Mouse (Mus musculus): ENCODE results near the gene Dock9. TPM values are rescaled to one million over a fixed set of nuclear protein-coding genes. Genes with fewer than 3 reads are reported as not detected.
"Not testable (repeated sequence)": the region's sequence is repeated elsewhere in the genome, so short reads cannot be mapped to it uniquely, and the experiment has no call there.

Gene Dock9
- polyA plus RNA-seq, 1 experiment from 2014 or later = 6.6 TPM

DNA sequence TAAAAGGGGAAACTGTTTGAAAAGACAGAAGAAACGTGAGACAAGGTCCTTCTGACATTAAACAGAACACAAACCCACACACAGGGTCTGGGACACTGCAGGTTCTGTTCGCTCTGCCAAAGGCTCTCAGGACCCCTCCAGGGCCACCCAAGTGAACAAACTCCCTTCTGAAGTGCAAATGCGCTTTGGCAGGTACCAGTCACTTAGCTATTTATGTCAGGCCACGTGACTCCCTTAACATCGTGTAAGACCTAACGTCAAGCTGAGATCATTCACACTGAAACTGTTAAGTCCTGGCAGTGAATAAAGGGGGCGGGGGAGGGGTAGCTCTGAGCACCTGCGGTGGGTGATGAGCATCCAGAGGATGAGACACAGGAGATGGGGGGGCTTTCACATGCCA is 74.9 kb downstream of the Dock9 start:
- no peak for DNase-seq (ENCODE audit: low spot score)
- Histone ChIP-seq H3K9me3 (no peaks in the 10 kb centered on the region), H3K27me3 (ENCODE audit: insufficient read depth, poor library complexity, severe bottlenecking) (no peaks in the 10 kb centered on the region), H3K4me3 (no peak overlapping the region; the same call in 1 of the 2 replicates), H3K36me3 (no peaks in the 10 kb centered on the region), H3K27ac (peak overlapping the region; percentile 56), H3K4me1 (peaks cover 27% of the 10 kb centered on the region)
- WGBS = 7% methylated on average over 8 of the region's 8 CpGs

DNA sequence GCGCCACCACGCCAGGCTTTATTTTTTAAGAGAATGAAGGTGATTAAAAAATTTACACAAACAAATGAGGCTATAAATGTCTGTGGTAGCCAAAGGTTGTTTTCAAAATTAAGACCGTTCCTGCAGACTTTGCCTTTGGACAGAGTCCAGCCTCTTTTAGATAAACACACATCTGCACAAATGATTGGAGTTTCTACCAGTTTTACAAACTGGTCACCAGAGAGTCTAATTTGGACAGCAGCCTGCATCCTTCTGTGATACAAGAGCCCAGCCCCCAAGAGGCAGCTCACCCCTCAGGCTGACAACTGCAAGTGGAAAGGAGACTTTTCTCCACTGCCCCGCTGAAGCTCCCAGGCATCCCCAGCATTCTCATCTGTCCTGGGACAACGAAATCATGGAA is 76.2 kb downstream of the Dock9 start:
- Histone ChIP-seq H3K4me1 (peaks cover 27% of the 10 kb centered on the region), H3K9me3 (no peaks in the 10 kb centered on the region), H3K36me3 (no peaks in the 10 kb centered on the region), H3K27me3 (ENCODE audit: insufficient read depth, poor library complexity, severe bottlenecking) (no peaks in the 10 kb centered on the region), H3K4me3 (no peak overlapping the region), H3K27ac (no peak overlapping the region)
- WGBS = 76% methylated on average over 5 of the region's 5 CpGs
- no peak for DNase-seq (ENCODE audit: low spot score)

DNA sequence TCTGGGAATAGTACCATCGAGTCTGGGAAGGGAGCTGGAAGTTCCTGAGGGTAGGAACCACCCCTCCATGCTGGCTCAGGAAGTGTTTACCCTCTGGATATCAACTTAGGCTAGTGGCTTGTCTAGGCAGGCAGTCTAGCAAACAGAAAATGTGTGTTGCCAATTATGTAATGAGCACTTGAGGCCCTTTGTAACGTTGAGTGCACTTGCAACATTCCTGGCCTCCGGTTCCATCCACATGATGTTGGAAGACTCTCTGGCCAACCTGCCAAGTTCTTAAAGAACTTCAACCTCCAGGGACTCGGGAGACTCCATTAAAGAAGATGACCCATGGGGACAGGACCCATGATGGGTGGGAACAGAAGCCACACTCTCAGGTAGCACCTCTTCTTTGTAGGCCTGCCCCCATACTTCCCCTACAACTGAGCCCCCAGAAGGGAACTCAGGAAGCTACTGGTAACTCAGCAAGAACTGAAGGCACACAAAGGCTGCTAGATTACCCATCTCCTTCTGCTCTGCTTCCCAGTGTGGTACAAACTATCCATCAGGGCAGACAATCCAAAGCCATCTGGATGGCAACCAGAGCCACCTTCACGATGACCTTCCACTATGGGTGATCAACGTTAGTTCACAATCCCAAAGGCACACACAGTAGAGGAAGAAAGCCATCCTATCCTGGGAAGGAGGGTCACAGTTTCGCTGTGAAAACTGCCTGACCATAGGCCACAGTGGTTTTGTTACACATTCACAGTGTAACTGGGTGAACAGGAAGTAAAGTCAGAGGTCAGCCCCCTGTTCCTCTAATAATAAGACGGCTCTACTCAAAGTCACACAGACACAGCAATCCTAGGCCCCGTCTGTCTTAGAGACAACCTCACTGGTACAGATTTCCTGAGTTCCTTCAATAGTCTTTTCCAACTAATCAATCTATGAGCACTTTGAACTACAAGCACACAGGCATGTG is 77.7 kb downstream of the Dock9 start:
- Histone ChIP-seq H3K4me3 (no peak overlapping the region), H3K4me1 (peaks cover 27% of the 10 kb centered on the region), H3K36me3 (no peaks in the 10 kb centered on the region), H3K27me3 (ENCODE audit: insufficient read depth, poor library complexity, severe bottlenecking) (no peaks in the 10 kb centered on the region), H3K27ac (no peak overlapping the region), H3K9me3 (no peaks in the 10 kb centered on the region)
- no peak for DNase-seq (ENCODE audit: low spot score)
- WGBS = 71% methylated on average over 9 of the region's 9 CpGs

DNA sequence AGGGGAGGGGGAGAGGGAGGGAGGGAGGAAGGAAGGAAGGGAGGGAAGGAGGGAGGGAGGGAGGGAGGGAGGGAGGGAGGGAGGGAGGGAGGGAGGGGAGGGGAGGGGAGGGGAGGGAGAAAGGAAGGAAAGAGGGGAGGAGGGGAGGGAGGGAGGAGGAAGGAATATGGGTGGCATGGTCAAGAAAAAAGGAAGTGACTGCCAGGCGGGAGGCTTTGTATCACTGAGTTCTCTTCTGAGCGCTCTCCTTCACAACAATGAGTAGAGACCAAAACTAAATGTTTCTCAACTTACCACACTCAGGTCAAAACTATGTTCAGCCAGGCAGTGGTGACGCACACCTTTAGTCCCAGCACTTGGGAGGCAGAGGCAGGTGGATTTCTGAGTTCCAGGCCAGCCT is 82.8 kb downstream of the Dock9 start:
- not testable (repeated sequence) for H3K36me3 ChIP-seq; H3K27me3 ChIP-seq (ENCODE audit: insufficient read depth, poor library complexity, severe bottlenecking); H3K9me3 ChIP-seq; H3K4me3 ChIP-seq; DNase-seq (ENCODE audit: low spot score)
- H3K4me1 ChIP-seq = peaks cover 48% of the 10 kb centered on the region
- whole genome bisulfite sequencing = 86% methylated on average over 3 of the region's 3 CpGs
- H3K27ac ChIP-seq = peak overlapping the region; percentile 72; the same call in 1 of the 2 replicates

DNA sequence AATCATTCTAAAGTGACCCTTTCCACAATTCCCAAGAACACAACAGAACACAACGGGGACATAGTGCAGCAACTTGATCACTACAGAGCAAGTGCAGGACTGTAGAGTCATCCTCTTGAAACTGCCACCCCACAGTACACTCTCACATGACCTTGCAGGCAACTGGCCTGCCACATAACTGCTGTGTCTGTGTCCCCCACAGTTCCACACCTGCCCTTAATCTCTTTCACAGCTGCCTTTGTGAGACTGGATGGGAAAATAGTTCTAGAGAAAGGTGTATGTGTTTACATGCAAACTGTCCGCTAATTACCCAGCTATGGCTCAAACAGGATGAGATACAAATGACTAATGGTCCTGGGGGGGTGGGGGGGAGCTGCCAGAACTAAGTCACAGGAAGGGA is 83.4 kb downstream of the Dock9 start:
- Histone ChIP-seq H3K27me3 (ENCODE audit: insufficient read depth, poor library complexity, severe bottlenecking) (no peaks in the 10 kb centered on the region), H3K4me3 (no peak overlapping the region), H3K4me1 (peaks cover 49% of the 10 kb centered on the region), H3K9me3 (no peaks in the 10 kb centered on the region), H3K27ac (peak overlapping the region; percentile 72), H3K36me3 (no peaks in the 10 kb centered on the region)
- WGBS = 59% methylated on average over 2 of the region's 2 CpGs
- DNase-seq (ENCODE audit: low spot score) = no peak

GRCm38 (mm10) chr14:121713830-121714197 is 83.8 kb downstream of the Dock9 start:
- no peaks in the 10 kb centered on the region for H3K9me3 ChIP-seq
- no peaks in the 10 kb centered on the region for H3K27me3 ChIP-seq (ENCODE audit: insufficient read depth, poor library complexity, severe bottlenecking)
- H3K36me3 ChIP-seq = no peaks in the 10 kb centered on the region
- WGBS = 41% methylated on average over 4 of the region's 4 CpGs
- peaks cover 52% of the 10 kb centered on the region for H3K4me1 ChIP-seq
- H3K4me3 ChIP-seq = peak overlapping the region; percentile 5; the same call in 1 of the 2 replicates
- peak overlapping the region; percentile 72 for H3K27ac ChIP-seq
- no peak for DNase-seq (ENCODE audit: low spot score)

- Histone ChIP-seq H3K27ac (peak overlapping the region; percentile 72), H3K4me1 (peaks cover 52% of the 10 kb centered on the region), H3K27me3 (ENCODE audit: insufficient read depth, poor library complexity, severe bottlenecking) (no peaks in the 10 kb centered on the region), H3K36me3 (no peaks in the 10 kb centered on the region), H3K4me3 (peak overlapping the region; percentile 5; the same call in 1 of the 2 replicates), H3K9me3 (no peaks in the 10 kb centered on the region)
- peak; percentile 84 for DNase-seq (ENCODE audit: low spot score)
- WGBS = 5% methylated on average over 7 of the region's 7 CpGs
Observed at GRCm38 (mm10) chr14:121713166-121713829, 84.3 kb downstream of the Dock9 start.

- H3K4me1 ChIP-seq = peaks cover 52% of the 10 kb centered on the region
- H3K27me3 ChIP-seq (ENCODE audit: insufficient read depth, poor library complexity, severe bottlenecking) = no peaks in the 10 kb centered on the region
- peak overlapping the region; percentile 69; the same call in 1 of the 2 replicates for H3K27ac ChIP-seq
- 41% methylated on average over 14 of the region's 14 CpGs for WGBS
- no peak overlapping the region for H3K4me3 ChIP-seq
- H3K36me3 ChIP-seq = no peaks in the 10 kb centered on the region
- no peaks in the 10 kb centered on the region for H3K9me3 ChIP-seq
- no peak for DNase-seq (ENCODE audit: low spot score)
Observed at GRCm38 (mm10) chr14:121711089-121711826, 86.4 kb downstream of the Dock9 start.

DNA sequence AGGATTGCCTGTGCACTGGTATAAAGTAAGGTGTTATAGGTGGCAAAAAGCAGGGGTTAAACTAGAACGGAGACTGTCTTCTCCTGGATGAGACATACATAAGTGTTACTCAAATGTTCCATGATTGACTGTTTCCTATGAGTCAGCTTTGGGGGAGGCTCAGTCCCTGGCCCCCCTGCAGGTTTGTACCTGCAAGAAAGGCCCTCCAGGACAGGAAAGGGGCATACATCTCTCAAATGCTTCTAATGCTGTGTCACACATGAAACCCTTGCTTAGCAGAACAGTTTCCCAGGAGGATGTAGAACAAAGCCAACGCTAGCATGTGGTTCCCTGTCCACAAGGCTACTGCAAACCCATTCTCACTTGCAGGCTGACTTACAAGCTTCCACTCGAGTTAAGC is 87.5 kb downstream of the Dock9 start:
- WGBS = 66% methylated on average over 3 of the region's 3 CpGs
- no peaks in the 10 kb centered on the region for H3K27me3 ChIP-seq (ENCODE audit: insufficient read depth, poor library complexity, severe bottlenecking)
- H3K9me3 ChIP-seq = no peaks in the 10 kb centered on the region
- no peak for DNase-seq (ENCODE audit: low spot score)
- peaks cover 52% of the 10 kb centered on the region for H3K4me1 ChIP-seq
- no peak overlapping the region for H3K4me3 ChIP-seq
- no peaks in the 10 kb centered on the region for H3K36me3 ChIP-seq
- no peak overlapping the region for H3K27ac ChIP-seq

GRCm38 (mm10) chr14:121708244-121708643 is 89.4 kb downstream of the Dock9 start:
- no peaks in the 10 kb centered on the region for H3K36me3 ChIP-seq
- no peak overlapping the region for H3K27ac ChIP-seq
- no peaks in the 10 kb centered on the region for H3K9me3 ChIP-seq
- H3K27me3 ChIP-seq (ENCODE audit: insufficient read depth, poor library complexity, severe bottlenecking) = no peaks in the 10 kb centered on the region
- WGBS = 55% methylated on average over 2 of the region's 2 CpGs
- DNase-seq (ENCODE audit: low spot score) = no peak
- H3K4me3 ChIP-seq = no peak overlapping the region
- peaks cover 39% of the 10 kb centered on the region for H3K4me1 ChIP-seq

DNA sequence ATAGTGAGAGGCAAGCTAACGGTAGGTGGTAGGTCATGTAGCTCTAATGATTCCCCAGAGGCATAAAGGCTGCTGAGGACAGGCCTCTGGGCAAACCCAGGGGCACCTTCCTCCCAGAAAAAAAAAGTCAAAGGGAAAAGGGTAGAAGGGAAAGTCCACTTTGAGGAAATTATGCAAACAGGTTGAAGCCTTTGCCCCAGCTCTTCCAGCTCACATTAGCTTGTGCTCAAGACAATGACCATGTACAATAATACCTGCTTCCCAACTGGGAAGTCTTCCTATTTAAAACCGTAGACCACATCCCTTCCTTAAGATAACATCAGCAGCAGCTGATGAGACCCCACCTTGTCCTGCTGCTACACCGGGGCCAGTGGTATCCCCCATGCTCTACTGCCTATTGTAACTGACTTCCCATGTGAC is 91.1 kb downstream of the Dock9 start:
- Histone ChIP-seq H3K9me3 (no peaks in the 10 kb centered on the region), H3K36me3 (no peaks in the 10 kb centered on the region), H3K4me3 (no peak overlapping the region), H3K27me3 (ENCODE audit: insufficient read depth, poor library complexity, severe bottlenecking) (no peaks in the 10 kb centered on the region), H3K27ac (no peak overlapping the region), H3K4me1 (peaks cover 28% of the 10 kb centered on the region)
- WGBS = 70% methylated on average over 3 of the region's 3 CpGs
- DNase-seq (ENCODE audit: low spot score) = no peak

DNA sequence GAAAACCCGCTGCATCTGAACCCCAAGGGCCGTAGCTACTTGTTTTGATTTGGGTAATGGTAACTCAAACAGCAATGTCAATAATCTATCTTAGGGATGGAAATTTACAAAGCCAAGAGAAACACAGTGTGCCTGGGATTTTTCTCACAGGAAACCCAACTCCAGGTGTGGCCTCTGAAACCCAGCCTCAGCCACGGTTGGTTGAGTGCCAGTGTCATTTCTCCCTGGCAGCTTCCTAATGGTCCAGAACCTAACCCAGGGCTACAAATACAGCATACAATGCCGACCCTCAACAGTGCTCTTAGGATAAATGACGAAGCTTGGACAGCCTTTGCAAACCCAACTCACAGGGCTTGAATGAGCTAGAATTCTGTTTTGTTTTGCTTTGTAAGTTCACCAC is 92.0 kb downstream of the Dock9 start:
- DNase-seq (ENCODE audit: low spot score) = no peak
- WGBS = 71% methylated on average over 5 of the region's 5 CpGs
- Histone ChIP-seq H3K27ac (no peak overlapping the region), H3K36me3 (no peaks in the 10 kb centered on the region), H3K4me1 (peaks cover 19% of the 10 kb centered on the region), H3K27me3 (ENCODE audit: insufficient read depth, poor library complexity, severe bottlenecking) (no peaks in the 10 kb centered on the region), H3K4me3 (no peak overlapping the region), H3K9me3 (no peaks in the 10 kb centered on the region)

Measured in heart, embryonic 10.5 days (tissue).